Mouse (Mus musculus): Measurements from ENCODE around the gene Clrn3. TPM values are rescaled to one million over a fixed set of nuclear protein-coding genes. Genes with fewer than 3 reads are reported as not detected.
A peak's percentile ranks its signal among the peaks of the same experiment; 100 is the strongest.

Clrn3 gene
- polyA plus RNA-seq, 1 experiment from 2014 or later = not detected

- H3K4me2 ChIP-seq (replicated peaks; ENCODE audit: low read depth, low read length) = no peak overlapping the region
- H3K4me3 ChIP-seq (ENCODE audit: low read depth, low read length) = no peak overlapping the region
- H3K9me3 ChIP-seq (ENCODE audit: low read length) = no peaks in the 10 kb centered on the region
- no peak for TF ChIP-seq EP300 (IDR thresholded peaks at IDR 0.05)
- no peak for TF ChIP-seq CTCF (IDR thresholded peaks at IDR 0.05)
- no peak for ATAC-seq
- H3K9ac ChIP-seq (replicated peaks; ENCODE audit: low read depth) = no peak overlapping the region
- H3K4me1 ChIP-seq (ENCODE audit: insufficient read depth, low read depth, low read length) = no peaks in the 10 kb centered on the region
- no peaks in the 10 kb centered on the region for H3K36me3 ChIP-seq (ENCODE audit: insufficient read depth, low read length)
- no peaks in the 10 kb centered on the region for H3K27me3 ChIP-seq (replicated peaks; ENCODE audit: insufficient read depth, low read length)
- H3K27ac ChIP-seq (ENCODE audit: low read length) = no peak overlapping the region
- 71% methylated on average over 1 of the region's 1 CpGs for WGBS
- no peak for DNase-seq (ENCODE audit: low spot score)
These were observed 39.1 kb upstream of the Clrn3 start for GRCm38 (mm10) chr7:135567582-135567981.

DNA sequence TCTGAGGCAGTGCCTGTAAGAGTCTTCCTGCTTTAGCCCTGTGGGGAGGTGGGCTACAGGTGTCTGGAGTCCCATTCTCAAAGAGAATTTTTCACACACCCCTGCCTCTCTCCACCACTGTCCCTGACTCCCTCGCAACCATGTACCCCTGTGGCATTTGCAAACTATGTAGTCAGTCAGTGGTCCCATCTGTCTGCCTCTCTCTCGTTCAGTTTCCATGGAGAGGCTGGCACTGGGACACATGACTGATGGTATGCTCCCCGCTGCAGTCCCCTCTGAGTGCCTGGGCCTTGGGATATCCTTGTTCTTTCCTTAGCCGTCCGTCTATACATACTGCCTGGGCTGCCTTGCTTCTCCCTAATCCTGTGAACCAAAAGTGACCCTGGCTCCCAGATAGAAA is 37.6 kb upstream of the Clrn3 start:
- H3K9ac ChIP-seq (replicated peaks; ENCODE audit: low read depth) = no peak overlapping the region
- WGBS = 74% methylated on average over 5 of the region's 5 CpGs
- no peak overlapping the region for H3K27ac ChIP-seq (ENCODE audit: low read length)
- ATAC-seq = no peak
- TF ChIP-seq CTCF (IDR thresholded peaks at IDR 0.05) = no peak
- TF ChIP-seq EP300 (IDR thresholded peaks at IDR 0.05) = no peak
- no peak overlapping the region for H3K4me3 ChIP-seq (ENCODE audit: low read depth, low read length)
- no peaks in the 10 kb centered on the region for H3K36me3 ChIP-seq (ENCODE audit: insufficient read depth, low read length)
- DNase-seq (ENCODE audit: low spot score) = no peak
- no peaks in the 10 kb centered on the region for H3K4me1 ChIP-seq (ENCODE audit: insufficient read depth, low read depth, low read length)
- H3K4me2 ChIP-seq (replicated peaks; ENCODE audit: low read depth, low read length) = no peak overlapping the region
- H3K27me3 ChIP-seq (replicated peaks; ENCODE audit: insufficient read depth, low read length) = no peaks in the 10 kb centered on the region
- no peaks in the 10 kb centered on the region for H3K9me3 ChIP-seq (ENCODE audit: low read length)

DNA sequence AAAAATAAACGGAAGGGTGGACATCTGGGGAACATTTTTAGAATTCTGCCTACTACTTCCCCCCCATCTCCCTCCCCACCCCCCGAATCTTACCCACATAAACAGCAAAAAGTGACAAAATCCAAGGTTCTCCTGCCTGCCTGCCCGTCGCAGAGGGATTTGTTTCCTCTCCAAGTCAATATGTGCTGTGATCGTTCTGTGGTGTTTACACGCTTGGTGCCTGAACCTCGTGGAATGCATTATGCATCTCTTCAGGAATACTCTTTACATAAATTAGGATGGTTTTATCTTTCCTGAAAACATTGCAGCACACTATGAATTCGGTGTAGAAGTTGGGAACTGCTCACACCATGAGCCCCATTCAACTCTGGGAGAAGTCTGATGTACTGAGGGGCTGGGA is 35.6 kb upstream of the Clrn3 start:
- H3K4me3 ChIP-seq (ENCODE audit: low read depth, low read length) = no peak overlapping the region
- TF ChIP-seq CTCF (IDR thresholded peaks at IDR 0.05) (no peak), EP300 (IDR thresholded peaks at IDR 0.05) (no peak)
- H3K27me3 ChIP-seq (replicated peaks; ENCODE audit: insufficient read depth, low read length) = no peaks in the 10 kb centered on the region
- DNase-seq (ENCODE audit: low spot score) (no peak), ATAC-seq (no peak)
- no peak overlapping the region for H3K9ac ChIP-seq (replicated peaks; ENCODE audit: low read depth)
- no peak overlapping the region for H3K4me2 ChIP-seq (replicated peaks; ENCODE audit: low read depth, low read length)
- 61% methylated on average over 8 of the region's 8 CpGs for WGBS
- H3K36me3 ChIP-seq (ENCODE audit: insufficient read depth, low read length) = no peaks in the 10 kb centered on the region
- H3K27ac ChIP-seq (ENCODE audit: low read length) = no peak overlapping the region
- no peaks in the 10 kb centered on the region for H3K9me3 ChIP-seq (ENCODE audit: low read length)
- no peaks in the 10 kb centered on the region for H3K4me1 ChIP-seq (ENCODE audit: insufficient read depth, low read depth, low read length)

DNA sequence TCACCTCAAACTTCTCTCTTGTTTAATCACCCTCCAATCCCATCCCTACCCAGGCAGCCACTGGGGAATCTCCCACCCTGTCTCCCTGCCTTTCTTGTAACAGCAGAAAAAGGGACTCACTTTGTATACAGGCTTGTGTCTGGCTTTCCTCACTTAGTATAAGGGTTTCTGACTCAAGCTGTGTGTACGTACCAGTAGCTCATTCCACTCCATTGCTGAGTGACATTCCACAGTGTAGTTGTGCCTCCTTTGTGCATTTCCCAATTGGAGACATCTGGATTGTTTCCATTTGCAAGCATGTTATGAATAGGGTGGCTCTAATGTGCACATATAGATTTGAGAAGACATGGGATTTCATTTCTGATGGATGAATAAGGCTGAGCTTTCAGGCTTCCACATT is 31.8 kb upstream of the Clrn3 start:
- DNase-seq (ENCODE audit: low spot score) = peak; percentile 57
- 43% methylated on average over 1 of the region's 1 CpGs for WGBS
- ATAC-seq = peak; percentile 66
- H3K27me3 ChIP-seq (replicated peaks; ENCODE audit: insufficient read depth, low read length) = no peaks in the 10 kb centered on the region
- H3K27ac ChIP-seq (ENCODE audit: low read length) = no peak overlapping the region
- no peak overlapping the region for H3K4me2 ChIP-seq (replicated peaks; ENCODE audit: low read depth, low read length)
- H3K36me3 ChIP-seq (ENCODE audit: insufficient read depth, low read length) = no peaks in the 10 kb centered on the region
- TF ChIP-seq EP300 (IDR thresholded peaks at IDR 0.05) (no peak; the same call in 1 of the 2 replicates), CTCF (IDR thresholded peaks at IDR 0.05) (no peak)
- no peaks in the 10 kb centered on the region for H3K9me3 ChIP-seq (ENCODE audit: low read length)
- no peak overlapping the region for H3K4me3 ChIP-seq (ENCODE audit: low read depth, low read length)
- no peak overlapping the region for H3K9ac ChIP-seq (replicated peaks; ENCODE audit: low read depth)
- H3K4me1 ChIP-seq (ENCODE audit: insufficient read depth, low read depth, low read length) = no peaks in the 10 kb centered on the region

DNA sequence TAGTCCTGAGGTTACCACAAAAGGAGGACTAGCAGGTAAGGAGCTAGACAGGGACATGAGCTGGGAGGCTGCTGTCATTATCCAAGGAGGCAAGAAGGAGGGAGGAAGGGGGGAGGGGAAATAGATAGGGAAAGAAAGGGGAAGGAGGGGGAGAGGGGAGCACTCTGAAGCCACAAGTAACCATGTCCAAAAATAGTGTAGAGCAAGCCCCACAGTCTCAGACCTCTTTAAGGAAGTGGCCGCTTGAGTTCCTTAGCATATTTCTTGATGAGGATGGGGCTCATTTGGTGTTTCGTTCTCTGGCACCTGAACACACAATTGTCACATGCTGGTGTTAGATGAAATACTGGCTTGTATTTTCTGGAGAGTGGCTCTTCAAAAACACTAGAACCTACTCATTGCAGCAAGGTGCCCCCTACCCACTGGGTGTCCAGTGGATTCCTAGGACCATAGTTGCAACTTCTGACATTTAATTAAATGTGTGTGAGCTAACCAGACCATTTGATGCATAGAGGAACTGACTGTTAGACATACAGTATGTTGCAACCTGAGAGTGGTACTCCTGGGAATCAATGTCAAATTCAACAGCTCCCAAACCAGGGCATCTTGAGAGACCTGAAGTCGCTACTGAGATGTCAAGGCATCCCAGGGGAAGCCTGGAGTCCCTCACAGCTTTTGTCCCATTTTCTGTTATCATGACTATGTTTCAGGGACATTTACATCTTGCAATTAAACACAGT is 28.4 kb upstream of the Clrn3 start:
- ATAC-seq (no peak), DNase-seq (ENCODE audit: low spot score) (no peak)
- no peak overlapping the region for H3K4me2 ChIP-seq (replicated peaks; ENCODE audit: low read depth, low read length)
- H3K4me1 ChIP-seq (ENCODE audit: insufficient read depth, low read depth, low read length) = no peaks in the 10 kb centered on the region
- no peak for TF ChIP-seq EP300 (IDR thresholded peaks at IDR 0.05)
- no peak for TF ChIP-seq CTCF (IDR thresholded peaks at IDR 0.05)
- no peaks in the 10 kb centered on the region for H3K27me3 ChIP-seq (replicated peaks; ENCODE audit: insufficient read depth, low read length)
- no peak overlapping the region for H3K27ac ChIP-seq (ENCODE audit: low read length)
- no peak overlapping the region for H3K9ac ChIP-seq (replicated peaks; ENCODE audit: low read depth)
- 62% methylated on average over 3 of the region's 3 CpGs for WGBS
- no peaks in the 10 kb centered on the region for H3K9me3 ChIP-seq (ENCODE audit: low read length)
- H3K36me3 ChIP-seq (ENCODE audit: insufficient read depth, low read length) = no peaks in the 10 kb centered on the region
- no peak overlapping the region for H3K4me3 ChIP-seq (ENCODE audit: low read depth, low read length)

DNA sequence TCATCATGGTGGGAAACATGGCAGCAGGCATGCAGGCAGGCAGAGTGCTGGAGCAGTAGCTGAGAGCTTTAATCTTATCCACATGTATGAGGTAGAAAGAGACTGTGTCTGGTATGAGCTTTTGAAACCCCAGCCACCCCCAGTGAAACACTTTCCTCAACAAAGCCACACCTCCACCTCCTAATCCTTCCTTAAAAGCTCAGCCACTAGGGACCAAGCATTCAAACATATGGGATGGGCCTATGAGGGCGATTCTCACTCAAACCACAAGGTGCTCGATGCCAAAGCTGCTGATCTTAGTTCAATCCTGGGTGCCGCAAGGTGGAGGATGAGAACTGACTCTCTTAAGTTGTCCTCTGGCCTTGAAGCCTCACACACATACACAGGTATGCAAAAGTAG is 25.1 kb upstream of the Clrn3 start:
- ATAC-seq = no peak
- no peak overlapping the region for H3K4me2 ChIP-seq (replicated peaks; ENCODE audit: low read depth, low read length)
- H3K36me3 ChIP-seq (ENCODE audit: insufficient read depth, low read length) = no peaks in the 10 kb centered on the region
- H3K4me3 ChIP-seq (ENCODE audit: low read depth, low read length) = no peak overlapping the region
- no peak overlapping the region for H3K27ac ChIP-seq (ENCODE audit: low read length)
- no peak for DNase-seq (ENCODE audit: low spot score)
- no peaks in the 10 kb centered on the region for H3K27me3 ChIP-seq (replicated peaks; ENCODE audit: insufficient read depth, low read length)
- no peak overlapping the region for H3K9ac ChIP-seq (replicated peaks; ENCODE audit: low read depth)
- TF ChIP-seq CTCF (IDR thresholded peaks at IDR 0.05) = no peak
- TF ChIP-seq EP300 (IDR thresholded peaks at IDR 0.05) = no peak
- peaks cover 10% of the 10 kb centered on the region; the same call in 1 of the 2 replicates for H3K4me1 ChIP-seq (ENCODE audit: insufficient read depth, low read depth, low read length)
- WGBS = 74% methylated on average over 3 of the region's 3 CpGs
- H3K9me3 ChIP-seq (ENCODE audit: low read length) = no peaks in the 10 kb centered on the region

All from lung, postnatal 0 days (tissue).